Mouse (Mus musculus): ENCODE measurements around the gene Retreg1. TPM values are rescaled to one million over a fixed set of nuclear protein-coding genes. Genes with fewer than 3 reads are reported as not detected.

Retreg1 gene
- total and polyA plus RNA-seq, 2 experiments from 2014 or later = 28.0 to 29.0 TPM

- Histone ChIP-seq H3K36me3 (ENCODE audit: insufficient read depth, low read length) (no peaks in the 10 kb centered on the region), H3K4me2 (ENCODE audit: low read depth, low read length, poor library complexity, severe bottlenecking) (no peak overlapping the region), H3K9ac (replicated peaks; ENCODE audit: low read length, poor library complexity, severe bottlenecking) (no peak overlapping the region), H3K9me3 (ENCODE audit: low read length) (no peaks in the 10 kb centered on the region), H3K4me1 (ENCODE audit: insufficient read depth, low read length) (peaks cover 5% of the 10 kb centered on the region; the same call in 1 of the 2 replicates), H3K4me3 (ENCODE audit: low read depth, low read length) (no peak overlapping the region), H3K27me3 (ENCODE audit: insufficient read depth, low read length) (no peaks in the 10 kb centered on the region), H3K27ac (ENCODE audit: low read depth, low read length) (no peak overlapping the region)
- DNase-seq (ENCODE audit: low spot score) (no peak), ATAC-seq (ENCODE audit: low FRiP score) (no peak)
- 59% methylated on average over 2 of the region's 2 CpGs for WGBS
- no peak for TF ChIP-seq CTCF (IDR thresholded peaks at IDR 0.05)
Observed at GRCm38 (mm10) chr15:25916252-25916651, 73.3 kb downstream of the Retreg1 start.

GRCm38 (mm10) chr15:25918641-25919040, 75.7 kb downstream of the Retreg1 start:
- H3K36me3 ChIP-seq (ENCODE audit: insufficient read depth, low read length) = no peaks in the 10 kb centered on the region
- no peak overlapping the region for H3K4me3 ChIP-seq (ENCODE audit: low read depth, low read length)
- no peak overlapping the region for H3K27ac ChIP-seq (ENCODE audit: low read depth, low read length)
- H3K27me3 ChIP-seq (ENCODE audit: insufficient read depth, low read length) = no peaks in the 10 kb centered on the region
- H3K4me2 ChIP-seq (ENCODE audit: low read depth, low read length, poor library complexity, severe bottlenecking) = no peak overlapping the region
- 92% methylated on average over 7 of the region's 7 CpGs for WGBS
- H3K9me3 ChIP-seq (ENCODE audit: low read length) = no peaks in the 10 kb centered on the region
- DNase-seq (ENCODE audit: low spot score) = no peak
- H3K9ac ChIP-seq (replicated peaks; ENCODE audit: low read length, poor library complexity, severe bottlenecking) = no peak overlapping the region
- peaks cover 5% of the 10 kb centered on the region; the same call in 1 of the 2 replicates for H3K4me1 ChIP-seq (ENCODE audit: insufficient read depth, low read length)
- ATAC-seq (ENCODE audit: low FRiP score) = no peak
- no peak for TF ChIP-seq CTCF (IDR thresholded peaks at IDR 0.05)

- no peaks in the 10 kb centered on the region for H3K27me3 ChIP-seq (ENCODE audit: insufficient read depth, low read length)
- peaks cover 5% of the 10 kb centered on the region; the same call in 1 of the 2 replicates for H3K4me1 ChIP-seq (ENCODE audit: insufficient read depth, low read length)
- ATAC-seq (ENCODE audit: low FRiP score) = no peak
- TF ChIP-seq CTCF (IDR thresholded peaks at IDR 0.05) = no peak
- no peak overlapping the region for H3K27ac ChIP-seq (ENCODE audit: low read depth, low read length)
- H3K9me3 ChIP-seq (ENCODE audit: low read length) = no peaks in the 10 kb centered on the region
- no peak overlapping the region for H3K4me2 ChIP-seq (ENCODE audit: low read depth, low read length, poor library complexity, severe bottlenecking)
- DNase-seq (ENCODE audit: low spot score) = no peak
- 84% methylated on average over 4 of the region's 4 CpGs for WGBS
- no peak overlapping the region for H3K4me3 ChIP-seq (ENCODE audit: low read depth, low read length)
- H3K36me3 ChIP-seq (ENCODE audit: insufficient read depth, low read length) = no peaks in the 10 kb centered on the region
- no peak overlapping the region for H3K9ac ChIP-seq (replicated peaks; ENCODE audit: low read length, poor library complexity, severe bottlenecking)
Observed at GRCm38 (mm10) chr15:25919995-25920394, 77.0 kb downstream of the Retreg1 start.

GRCm38 (mm10) chr15:25920886-25921285, 77.9 kb downstream of the Retreg1 start:
- ATAC-seq (ENCODE audit: low FRiP score) (no peak), DNase-seq (ENCODE audit: low spot score) (no peak)
- Histone ChIP-seq H3K4me3 (ENCODE audit: low read depth, low read length) (no peak overlapping the region), H3K9ac (replicated peaks; ENCODE audit: low read length, poor library complexity, severe bottlenecking) (no peak overlapping the region), H3K27ac (ENCODE audit: low read depth, low read length) (no peak overlapping the region), H3K4me1 (ENCODE audit: insufficient read depth, low read length) (no peaks in the 10 kb centered on the region), H3K36me3 (ENCODE audit: insufficient read depth, low read length) (no peaks in the 10 kb centered on the region), H3K9me3 (ENCODE audit: low read length) (no peaks in the 10 kb centered on the region), H3K4me2 (ENCODE audit: low read depth, low read length, poor library complexity, severe bottlenecking) (no peak overlapping the region), H3K27me3 (ENCODE audit: insufficient read depth, low read length) (no peaks in the 10 kb centered on the region)
- 90% methylated on average over 6 of the region's 6 CpGs for WGBS
- TF ChIP-seq CTCF (IDR thresholded peaks at IDR 0.05) = no peak

GRCm38 (mm10) chr15:25922007-25922406, 79.0 kb downstream of the Retreg1 start:
- H3K4me3 ChIP-seq (ENCODE audit: low read depth, low read length) = no peak overlapping the region
- H3K36me3 ChIP-seq (ENCODE audit: insufficient read depth, low read length) = no peaks in the 10 kb centered on the region
- H3K4me1 ChIP-seq (ENCODE audit: insufficient read depth, low read length) = no peaks in the 10 kb centered on the region
- no peak overlapping the region for H3K9ac ChIP-seq (replicated peaks; ENCODE audit: low read length, poor library complexity, severe bottlenecking)
- H3K4me2 ChIP-seq (ENCODE audit: low read depth, low read length, poor library complexity, severe bottlenecking) = no peak overlapping the region
- 77% methylated on average over 2 of the region's 2 CpGs for WGBS
- DNase-seq (ENCODE audit: low spot score) (no peak), ATAC-seq (ENCODE audit: low FRiP score) (no peak)
- TF ChIP-seq CTCF (IDR thresholded peaks at IDR 0.05) = no peak
- H3K27ac ChIP-seq (ENCODE audit: low read depth, low read length) = no peak overlapping the region
- H3K9me3 ChIP-seq (ENCODE audit: low read length) = no peaks in the 10 kb centered on the region
- H3K27me3 ChIP-seq (ENCODE audit: insufficient read depth, low read length) = no peaks in the 10 kb centered on the region

GRCm38 (mm10) chr15:25923916-25924315, 80.9 kb downstream of the Retreg1 start:
- no peaks in the 10 kb centered on the region for H3K4me1 ChIP-seq (ENCODE audit: insufficient read depth, low read length)
- no peaks in the 10 kb centered on the region for H3K27me3 ChIP-seq (ENCODE audit: insufficient read depth, low read length)
- H3K27ac ChIP-seq (ENCODE audit: low read depth, low read length) = no peak overlapping the region
- H3K4me2 ChIP-seq (ENCODE audit: low read depth, low read length, poor library complexity, severe bottlenecking) = no peak overlapping the region
- no peaks in the 10 kb centered on the region for H3K9me3 ChIP-seq (ENCODE audit: low read length)
- DNase-seq (ENCODE audit: low spot score) (no peak), ATAC-seq (ENCODE audit: low FRiP score) (no peak)
- WGBS = 79% methylated on average over 8 of the region's 8 CpGs
- H3K36me3 ChIP-seq (ENCODE audit: insufficient read depth, low read length) = no peaks in the 10 kb centered on the region
- H3K4me3 ChIP-seq (ENCODE audit: low read depth, low read length) = no peak overlapping the region
- no peak overlapping the region for H3K9ac ChIP-seq (replicated peaks; ENCODE audit: low read length, poor library complexity, severe bottlenecking)
- TF ChIP-seq CTCF (IDR thresholded peaks at IDR 0.05) = no peak

Data from midbrain, postnatal 0 days (tissue).